ENCODE assay signal across 23 mouse cellular contexts in the genomic region with DNA sequence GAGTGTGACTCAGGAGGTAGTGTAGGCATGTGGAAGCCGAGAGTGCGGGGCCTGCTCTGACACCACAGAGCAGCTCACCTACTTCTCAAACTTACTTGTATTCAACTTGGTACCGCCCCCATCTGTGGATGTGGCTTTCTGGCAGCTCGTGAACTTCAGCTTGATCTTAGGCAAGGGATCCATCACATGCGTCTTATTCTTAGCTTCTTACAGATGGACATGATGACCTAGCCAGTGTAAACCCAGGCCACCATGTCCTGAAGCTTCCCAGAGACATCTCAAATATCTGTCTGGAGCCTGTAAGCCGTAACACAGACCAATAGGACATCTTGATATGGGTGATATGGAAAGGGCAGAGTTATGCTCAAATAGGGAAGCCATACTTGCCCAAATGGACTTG. TPM values are rescaled to one million over a fixed set of nuclear protein-coding genes. Genes with fewer than 3 reads are reported as not detected.
DNase-seq lines count a peak whose midpoint lies in the region; ATAC-seq and TF ChIP-seq lines count a peak whose summit lies in the region.
"Had no signal": no experiment of that assay in that cellular context is flagged by ENCODE, and none has a peak within 500 bp of the region (broad histone marks: within the 10 kb centered on the region; RNA-seq: fewer than 3 reads in every experiment).

No protein-coding gene starts in this region.

- ATAC-seq in megakaryocyte, adult 5-6 weeks (ENCODE audit: poor library complexity, severe bottlenecking): no peak
- ATAC-seq: activated CD4-positive, CD25-positive, alpha-beta regulatory T cell, adult 4 months; CD4-positive, CD25-positive, alpha-beta regulatory T cell, adult 4 months; forebrain, embryonic 13.5 days; forebrain, embryonic 15.5 days; forebrain, postnatal 0 days; Patski had no signal

- intact Hi-C loops in gastrocnemius, adult 2 months (cut with DNase I): no loop called here

- no peak for TF ChIP-seq CTCF in gastrocnemius, adult 2 months (IDR thresholded peaks at IDR 0.05)

- H3K4me3 ChIP-seq in gastrocnemius, adult 2 months: no peak overlapping the region
- H3K4me3 ChIP-seq: embryonic facial prominence, embryonic 10.5 days; embryonic facial prominence, embryonic 12.5 days; forebrain, embryonic 13.5 days; forebrain, embryonic 15.5 days had no signal

- DNase-seq in adrenal gland, postnatal 14 days: peak; percentile 16
- DNase-seq in adrenal gland, postnatal 36 days: no peak
- DNase-seq in gastrocnemius, adult 2 months: peak; percentile 68
- DNase-seq in gastrocnemius, postnatal 10 days: no peak
- DNase-seq in gastrocnemius, postnatal 25 days: peak; percentile 52
- no peak for DNase-seq in gastrocnemius, postnatal 4 days (ENCODE audit: low spot score in 2 of 2)
- DNase-seq: adrenal gland, postnatal 10 days; B cell, adult 2 months; cerebellum, adult 11 months; cerebellum, adult 18-20 months; cerebellum, adult 8-10 months; cerebellum, adult 9-11 months; cerebellum, postnatal 14 days; cerebellum, postnatal 36 days; forebrain, postnatal 0 days had no signal

- peak overlapping the region; percentile 95 for H3K27ac ChIP-seq in gastrocnemius, adult 2 months
- H3K27ac ChIP-seq: embryonic facial prominence, embryonic 10.5 days; embryonic facial prominence, embryonic 12.5 days; forebrain, embryonic 13.5 days; forebrain, embryonic 15.5 days had no signal

RNA-seq across cellular contexts. Expression of gene Cdkn2aipnl, which starts 4.2 kb away (rescaled TPM):
- total RNA-seq in adrenal gland, postnatal 14 days (2021): 20.1 and 24.9 TPM in 2 replicates
- total RNA-seq in adrenal gland, postnatal 36 days (2021): 10 to 100 TPM; 17.8 to 18.2 TPM
- 10 to 100 TPM; 16.9 to 30.0 TPM for total RNA-seq in gastrocnemius, adult 2 months (2021)
- 10 to 100 TPM; 15.7 to 18.4 TPM for total RNA-seq in gastrocnemius, postnatal 10 days (2021)
- total RNA-seq in gastrocnemius, postnatal 25 days (2021): 10 to 100 TPM; 11.9 to 15.9 TPM
- 10 to 100 TPM; 25.7 to 26.7 TPM for total RNA-seq in gastrocnemius, postnatal 4 days (2021)
- 66.6 and 70.7 TPM in 2 replicates for total RNA-seq in megakaryocyte, adult 5-6 weeks (2015)
- total RNA-seq in megakaryocyte, adult 5-6 weeks (2017): 40.5 and 41.5 TPM in 2 replicates

RNA-seq across cellular contexts. Expression of gene Ube2b, which starts 28.9 kb away (rescaled TPM):
- 152 and 153 TPM in 2 replicates for total RNA-seq in adrenal gland, postnatal 14 days (2021)
- total RNA-seq in adrenal gland, postnatal 36 days (2021): 100 to 1,000 TPM; 145 to 160 TPM
- total RNA-seq in gastrocnemius, adult 2 months (2021): 100 to 1,000 TPM; 519 to 559 TPM
- total RNA-seq in gastrocnemius, postnatal 10 days (2021): 100 to 1,000 TPM; 241 to 249 TPM
- total RNA-seq in gastrocnemius, postnatal 25 days (2021): 100 to 1,000 TPM; 347 to 366 TPM
- total RNA-seq in gastrocnemius, postnatal 4 days (2021): 100 to 1,000 TPM; 190 to 225 TPM
- 110 and 123 TPM in 2 replicates for total RNA-seq in megakaryocyte, adult 5-6 weeks (2015)
- 86.9 and 99.1 TPM in 2 replicates for total RNA-seq in megakaryocyte, adult 5-6 weeks (2017)

RNA-seq across cellular contexts. Expression of gene Cdkl3, which starts 32.4 kb away (rescaled TPM):
- total RNA-seq in adrenal gland, postnatal 14 days (2021): 4.3 and 5.6 TPM in 2 replicates
- 1 to 10 TPM; 3.3 to 4.8 TPM for total RNA-seq in adrenal gland, postnatal 36 days (2021)
- 1 to 10 TPM; 1.5 to 3.2 TPM for total RNA-seq in gastrocnemius, adult 2 months (2021)
- 1 to 10 TPM; 5.5 to 5.9 TPM for total RNA-seq in gastrocnemius, postnatal 10 days (2021)
- 1 to 10 TPM; 2.0 to 2.4 TPM for total RNA-seq in gastrocnemius, postnatal 25 days (2021)
- 10 to 100 TPM; 11.1 to 14.0 TPM for total RNA-seq in gastrocnemius, postnatal 4 days (2021)
- total RNA-seq in megakaryocyte, adult 5-6 weeks (2015): 1.7 and 2.3 TPM in 2 replicates
- total RNA-seq in megakaryocyte, adult 5-6 weeks (2017): 2.7 and 10.0 TPM in 2 replicates

Comparison
In these comparisons a context has a peak if more than half of its experiments do, and no peak if none do; other contexts are left out.
1. DNase-seq: peak in adrenal gland, postnatal 14 days (single experiment), gastrocnemius, adult 2 months (single experiment) and gastrocnemius, postnatal 25 days (single experiment); none in adrenal gland, postnatal 36 days (0 of 2), gastrocnemius, postnatal 10 days (single experiment) and gastrocnemius, postnatal 4 days (0 of 2).